Mouse (Mus musculus): Measurements from ENCODE around the gene Esyt1. TPM values are rescaled to one million over a fixed set of nuclear protein-coding genes. Genes with fewer than 3 reads are reported as not detected.
"Not testable (repeated sequence)": the region's sequence is repeated elsewhere in the genome, so short reads cannot be mapped to it uniquely, and the experiment has no call there.

Gene Esyt1
- polyA plus RNA-seq, 1 experiment from 2014 or later: 17.8 TPM

- not testable (repeated sequence) for H3K9me3 ChIP-seq (ENCODE audit: control insufficient read depth, low read length); H3K4me3 ChIP-seq (ENCODE audit: control insufficient read depth in 1 of 2, insufficient read depth in 1 of 2, low read depth in 1 of 2, low read length in 2 of 2); H3K27me3 ChIP-seq (ENCODE audit: control insufficient read depth, insufficient read depth, low read length); H3K27ac ChIP-seq (replicated peaks in 1 of 2; ENCODE audit: control insufficient read depth in 1 of 2, insufficient read depth in 1 of 2, low read depth in 2 of 2, low read length in 2 of 2); ATAC-seq (ENCODE audit: insufficient number of reproducible peaks, insufficient read depth, low FRiP score, low read depth); H3K9ac ChIP-seq (ENCODE audit: low read length); H3K4me1 ChIP-seq (ENCODE audit: control insufficient read depth in 2 of 2, insufficient read depth in 2 of 2, low read length in 2 of 2); H3K4me2 ChIP-seq (ENCODE audit: low read length)
- WGBS: 79% methylated on average over 1 of the region's 1 CpGs
- H3K36me3 ChIP-seq (ENCODE audit: control insufficient read depth, insufficient read depth, low read length): peaks cover 36% of the 10 kb centered on the region
Measured at GRCm38 (mm10) chr10:128555567-128555966, 29.9 kb upstream of the Esyt1 start.

GRCm38 (mm10) chr10:128550144-128550823 is 24.6 kb upstream of the Esyt1 start:
- H3K27ac ChIP-seq (replicated peaks in 1 of 2; ENCODE audit: control insufficient read depth in 1 of 2, insufficient read depth in 1 of 2, low read depth in 2 of 2, low read length in 2 of 2); H3K9me3 ChIP-seq (ENCODE audit: control insufficient read depth, low read length); H3K4me3 ChIP-seq (ENCODE audit: control insufficient read depth in 1 of 2, insufficient read depth in 1 of 2, low read depth in 1 of 2, low read length in 2 of 2); H3K9ac ChIP-seq (ENCODE audit: low read length); ATAC-seq (ENCODE audit: insufficient number of reproducible peaks, insufficient read depth, low FRiP score, low read depth); H3K36me3 ChIP-seq (ENCODE audit: control insufficient read depth, insufficient read depth, low read length); H3K4me1 ChIP-seq (ENCODE audit: control insufficient read depth in 2 of 2, insufficient read depth in 2 of 2, low read length in 2 of 2); H3K4me2 ChIP-seq (ENCODE audit: low read length); H3K27me3 ChIP-seq (ENCODE audit: control insufficient read depth, insufficient read depth, low read length): not testable (repeated sequence)
- 79% methylated on average over 11 of the region's 11 CpGs for WGBS

- ATAC-seq (ENCODE audit: insufficient number of reproducible peaks, insufficient read depth, low FRiP score, low read depth); H3K4me1 ChIP-seq (ENCODE audit: control insufficient read depth in 2 of 2, insufficient read depth in 2 of 2, low read length in 2 of 2): not testable (repeated sequence)
- H3K27ac ChIP-seq (replicated peaks in 1 of 2; ENCODE audit: control insufficient read depth in 1 of 2, insufficient read depth in 1 of 2, low read depth in 2 of 2, low read length in 2 of 2): peak overlapping the region in 1 of 2 experiments; percentile 92; a peak in 1 of 4 replicates
Measured at GRCm38 (mm10) chr10:128549682-128550057, 24.0 kb upstream of the Esyt1 start.

GRCm38 (mm10) chr10:128548947-128549681 is 23.4 kb upstream of the Esyt1 start, which contains the start of gene Rpl41:
Gene Rpl41, minus strand, starts transcription at chr10:128549305.
- H3K9ac ChIP-seq (ENCODE audit: low read length): peak within 1 kb of the TSS; percentile 97
- peak within 1 kb of the TSS; percentile 65 to 79 for H3K4me3 ChIP-seq (ENCODE audit: control insufficient read depth in 1 of 2, insufficient read depth in 1 of 2, low read depth in 1 of 2, low read length in 2 of 2)
- no peaks in the 10 kb centered on the region for H3K27me3 ChIP-seq (ENCODE audit: control insufficient read depth, insufficient read depth, low read length)
- peaks cover 2 to 8% of the 10 kb centered on the region in 2 experiments for H3K4me1 ChIP-seq (ENCODE audit: control insufficient read depth in 2 of 2, insufficient read depth in 2 of 2, low read length in 2 of 2)
- peaks cover 19% of the 10 kb centered on the region for H3K36me3 ChIP-seq (ENCODE audit: control insufficient read depth, insufficient read depth, low read length)
- peak within 1 kb of the TSS; percentile 71 for H3K4me2 ChIP-seq (ENCODE audit: low read length)
- no peaks in the 10 kb centered on the region for H3K9me3 ChIP-seq (ENCODE audit: control insufficient read depth, low read length)
- ATAC-seq (ENCODE audit: insufficient number of reproducible peaks, insufficient read depth, low FRiP score, low read depth): peak; percentile 88
- WGBS: under 1% methylated on average over 31 of the region's 31 CpGs
- H3K27ac ChIP-seq (replicated peaks in 1 of 2; ENCODE audit: control insufficient read depth in 1 of 2, insufficient read depth in 1 of 2, low read depth in 2 of 2, low read length in 2 of 2): peak within 1 kb of the TSS; percentile 82 to 92

More at GRCm38 (mm10) chr10:128549682-128550057, 24.0 kb upstream of the Esyt1 start:
- not testable (repeated sequence) for H3K27me3 ChIP-seq (ENCODE audit: control insufficient read depth, insufficient read depth, low read length); H3K9me3 ChIP-seq (ENCODE audit: control insufficient read depth, low read length); H3K9ac ChIP-seq (ENCODE audit: low read length); H3K4me3 ChIP-seq (ENCODE audit: control insufficient read depth in 1 of 2, insufficient read depth in 1 of 2, low read depth in 1 of 2, low read length in 2 of 2)
- WGBS: 68% methylated on average over 6 of the region's 6 CpGs
- H3K4me2 ChIP-seq (ENCODE audit: low read length): 0 out of 2 replicates have a peak overlapping the region, but pooled peaks have one; percentile 7
- H3K36me3 ChIP-seq (ENCODE audit: control insufficient read depth, insufficient read depth, low read length): peaks cover 13% of the 10 kb centered on the region

- not testable (repeated sequence) for H3K9me3 ChIP-seq (ENCODE audit: control insufficient read depth, low read length); H3K27me3 ChIP-seq (ENCODE audit: control insufficient read depth, insufficient read depth, low read length); ATAC-seq (ENCODE audit: insufficient number of reproducible peaks, insufficient read depth, low FRiP score, low read depth)
- Histone ChIP-seq H3K4me1 (ENCODE audit: control insufficient read depth in 2 of 2, insufficient read depth in 2 of 2, low read length in 2 of 2) (peaks cover 2 to 11% of the 10 kb centered on the region in 2 experiments), H3K9ac (ENCODE audit: low read length) (peak overlapping the region; percentile 97), H3K4me3 (ENCODE audit: control insufficient read depth in 1 of 2, insufficient read depth in 1 of 2, low read depth in 1 of 2, low read length in 2 of 2) (peak overlapping the region; percentile 65 to 79), H3K27ac (replicated peaks in 1 of 2; ENCODE audit: control insufficient read depth in 1 of 2, insufficient read depth in 1 of 2, low read depth in 2 of 2, low read length in 2 of 2) (peak overlapping the region; percentile 82 to 92), H3K36me3 (ENCODE audit: control insufficient read depth, insufficient read depth, low read length) (peaks cover 27% of the 10 kb centered on the region), H3K4me2 (ENCODE audit: low read length) (peak overlapping the region; percentile 71)
- WGBS: under 1% methylated on average over 20 of the region's 30 CpGs
Measured at GRCm38 (mm10) chr10:128548051-128548791, 22.6 kb upstream of the Esyt1 start.

GRCm38 (mm10) chr10:128547361-128548032 is 21.8 kb upstream of the Esyt1 start, which contains the start of gene Zc3h10:
Gene Zc3h10, minus strand, starts transcription at chr10:128547774.
- H3K4me3 ChIP-seq (ENCODE audit: control insufficient read depth in 1 of 2, insufficient read depth in 1 of 2, low read depth in 1 of 2, low read length in 2 of 2): peak within 1 kb of the TSS; percentile 65 to 79
- peaks cover 2 to 14% of the 10 kb centered on the region in 2 experiments for H3K4me1 ChIP-seq (ENCODE audit: control insufficient read depth in 2 of 2, insufficient read depth in 2 of 2, low read length in 2 of 2)
- peak; percentile 87 for ATAC-seq (ENCODE audit: insufficient number of reproducible peaks, insufficient read depth, low FRiP score, low read depth)
- H3K9ac ChIP-seq (ENCODE audit: low read length): peak within 1 kb of the TSS; percentile 97
- WGBS: under 1% methylated on average over 46 of the region's 50 CpGs
- H3K4me2 ChIP-seq (ENCODE audit: low read length): peak within 1 kb of the TSS; percentile 71
- peak within 1 kb of the TSS; percentile 82 to 92 for H3K27ac ChIP-seq (replicated peaks in 1 of 2; ENCODE audit: control insufficient read depth in 1 of 2, insufficient read depth in 1 of 2, low read depth in 2 of 2, low read length in 2 of 2)
- peaks cover 33% of the 10 kb centered on the region for H3K36me3 ChIP-seq (ENCODE audit: control insufficient read depth, insufficient read depth, low read length)
- no peaks in the 10 kb centered on the region for H3K9me3 ChIP-seq (ENCODE audit: control insufficient read depth, low read length)
- H3K27me3 ChIP-seq (ENCODE audit: control insufficient read depth, insufficient read depth, low read length): no peaks in the 10 kb centered on the region

GRCm38 (mm10) chr10:128546787-128547186 is 21.1 kb upstream of the Esyt1 start:
- peaks cover 2 to 14% of the 10 kb centered on the region in 2 experiments for H3K4me1 ChIP-seq (ENCODE audit: control insufficient read depth in 2 of 2, insufficient read depth in 2 of 2, low read length in 2 of 2)
- H3K4me2 ChIP-seq (ENCODE audit: low read length): peak overlapping the region; percentile 71
- peak overlapping the region; percentile 65 to 79 for H3K4me3 ChIP-seq (ENCODE audit: control insufficient read depth in 1 of 2, insufficient read depth in 1 of 2, low read depth in 1 of 2, low read length in 2 of 2)
- no peaks in the 10 kb centered on the region for H3K27me3 ChIP-seq (ENCODE audit: control insufficient read depth, insufficient read depth, low read length)
- WGBS: 18% methylated on average over 7 of the region's 7 CpGs
- peak overlapping the region; percentile 79 to 91 for H3K27ac ChIP-seq (replicated peaks in 1 of 2; ENCODE audit: control insufficient read depth in 1 of 2, insufficient read depth in 1 of 2, low read depth in 2 of 2, low read length in 2 of 2)
- ATAC-seq (ENCODE audit: insufficient number of reproducible peaks, insufficient read depth, low FRiP score, low read depth): no peak
- peak overlapping the region; percentile 79 for H3K9ac ChIP-seq (ENCODE audit: low read length)
- no peaks in the 10 kb centered on the region for H3K9me3 ChIP-seq (ENCODE audit: control insufficient read depth, low read length)
- H3K36me3 ChIP-seq (ENCODE audit: control insufficient read depth, insufficient read depth, low read length): peaks cover 40% of the 10 kb centered on the region
